Mouse (Mus musculus) layer of hippocampus, adult 9-11 months (tissue): ENCODE measurements around the gene Hoxc12.

Experiments used
- DNase-seq: peaks from one replicate; pipeline ENCODE4 v3.0.0; 2022

Hoxc12 gene

GRCm38 (mm10) chr15:102987124-102987833, 50.7 kb downstream of the Hoxc12 start:
- DNase-seq: peak; percentile 66

GRCm38 (mm10) chr15:102988078-102988477, 51.5 kb downstream of the Hoxc12 start:
- DNase-seq: no peak
